ENCODE assay signal across 9 mouse cellular contexts in genomic region chr10:61534371-61535101, GRCm38 (mm10). TPM values are rescaled to one million over a fixed set of nuclear protein-coding genes. Genes with fewer than 3 reads are reported as not detected.
DNase-seq lines count a peak whose midpoint lies in the region; ATAC-seq lines count a peak whose summit lies in the region.
"Had no signal": no experiment of that assay in that cellular context is flagged by ENCODE, and none has a peak within 500 bp of the region (broad histone marks: within the 10 kb centered on the region; RNA-seq: fewer than 3 reads in every experiment).

No protein-coding gene starts in this region.

- H3K9ac ChIP-seq in liver, embryonic 15.5 days: no peak overlapping the region
- H3K9ac ChIP-seq in neural tube, embryonic 14.5 days (replicated peaks; ENCODE audit: low read depth, low read length): peak overlapping the region; percentile 16; the same call in 1 of the 2 replicates

- H3K27me3 ChIP-seq in hindbrain, embryonic 10.5 days (ENCODE audit: insufficient read depth, poor library complexity, severe bottlenecking): no peaks in the 10 kb centered on the region
- no peaks in the 10 kb centered on the region for H3K27me3 ChIP-seq in liver, embryonic 15.5 days
- H3K27me3 ChIP-seq in neural tube, embryonic 14.5 days (ENCODE audit: control insufficient read depth, insufficient read depth, low read length): no peaks in the 10 kb centered on the region

- H3K4me1 ChIP-seq in hindbrain, embryonic 10.5 days (replicated peaks): peaks cover 60% of the 10 kb centered on the region
- H3K4me1 ChIP-seq in liver, embryonic 15.5 days (replicated peaks): peaks cover 42% of the 10 kb centered on the region
- H3K4me1 ChIP-seq in neural tube, embryonic 14.5 days (ENCODE audit: control insufficient read depth, insufficient read depth, low read length): peaks cover 37% of the 10 kb centered on the region

- H3K4me2 ChIP-seq in liver, embryonic 15.5 days: peak overlapping the region; percentile 33
- no peak overlapping the region; the same call in 1 of the 2 replicates for H3K4me2 ChIP-seq in neural tube, embryonic 14.5 days (ENCODE audit: low read depth, low read length)

- no peak overlapping the region for H3K4me3 ChIP-seq in hindbrain, embryonic 10.5 days
- H3K4me3 ChIP-seq in liver, embryonic 15.5 days (replicated peaks): no peak overlapping the region
- no peak overlapping the region for H3K4me3 ChIP-seq in neural tube, embryonic 14.5 days (ENCODE audit: low read depth, low read length)
- H3K4me3 ChIP-seq: erythroblast, embryonic 14.5 days had no signal

- peak; percentile 84 for ATAC-seq in liver, embryonic 15.5 days (ENCODE audit: insufficient read depth)
- ATAC-seq in neural tube, embryonic 14.5 days (ENCODE audit: low read depth): peak; percentile 58

- H3K27ac ChIP-seq in hindbrain, embryonic 10.5 days: peak overlapping the region; percentile 96
- no peak overlapping the region for H3K27ac ChIP-seq in liver, embryonic 15.5 days (replicated peaks)
- H3K27ac ChIP-seq in neural tube, embryonic 14.5 days (ENCODE audit: low read depth, low read length): peak overlapping the region; percentile 76

- peak; percentile 32 to 38 for DNase-seq in cerebellum, adult 18-20 months
- DNase-seq in cerebellum, adult 8-10 months: no peak
- peak; percentile 37 for DNase-seq in embryo, embryonic 10 days (ENCODE audit: low spot score)
- DNase-seq in hindbrain, embryonic 10.5 days (ENCODE audit: low spot score): peak; percentile 74
- no peak for DNase-seq in layer of hippocampus, postnatal 36 days
- no peak for DNase-seq in gastrocnemius, postnatal 25 days

- H3K36me3 ChIP-seq in hindbrain, embryonic 10.5 days: no peaks in the 10 kb centered on the region
- H3K36me3 ChIP-seq in liver, embryonic 15.5 days (replicated peaks): no peaks in the 10 kb centered on the region
- H3K36me3 ChIP-seq in neural tube, embryonic 14.5 days (ENCODE audit: control insufficient read depth, insufficient read depth, low read length): no peaks in the 10 kb centered on the region

- no peaks in the 10 kb centered on the region for H3K9me3 ChIP-seq in hindbrain, embryonic 10.5 days
- no peaks in the 10 kb centered on the region for H3K9me3 ChIP-seq in liver, embryonic 15.5 days (replicated peaks)
- H3K9me3 ChIP-seq in neural tube, embryonic 14.5 days (ENCODE audit: control insufficient read depth, low read length): no peaks in the 10 kb centered on the region

- WGBS in hindbrain, embryonic 10.5 days: 53% methylated on average over 3 of the region's 3 CpGs
- WGBS in liver, embryonic 15.5 days (ENCODE audit: insufficient replicate concordance): 72% methylated on average over 3 of the region's 3 CpGs
- WGBS in neural tube, embryonic 14.5 days: 30% methylated on average over 3 of the region's 3 CpGs

RNA-seq across cellular contexts. Expression of gene Lrrc20, which starts 58.9 kb away (rescaled TPM):
- 9.8 and 13.5 TPM in 2 replicates for polyA plus RNA-seq in hindbrain, embryonic 10.5 days (2016; fragmentation: Nextera tagmentation; extraction: Ambion mirVana)
- 5.8 and 6.1 TPM in 2 replicates for polyA plus RNA-seq in liver, embryonic 15.5 days (2015; fragmentation: Nextera tagmentation; extraction: Ambion mirVana)
- polyA plus RNA-seq in neural tube, embryonic 14.5 days (2014; fragmentation: Nextera tagmentation; extraction: Ambion mirVana): 14.8 and 15.4 TPM in 2 replicates
- total RNA-seq in layer of hippocampus, postnatal 36 days (2021): 10 to 100 TPM; 21.2 to 24.1 TPM
- 100 to 1,000 TPM; 114 to 132 TPM for total RNA-seq in gastrocnemius, postnatal 25 days (2021)

Comparison
In these comparisons a context has a peak if more than half of its experiments do, and no peak if none do; other contexts are left out.
1. DNase-seq: peak in cerebellum, adult 18-20 months (2 of 2), embryo, embryonic 10 days (single experiment) and hindbrain, embryonic 10.5 days (single experiment); none in cerebellum, adult 8-10 months (single experiment), layer of hippocampus, postnatal 36 days (0 of 2) and gastrocnemius, postnatal 25 days (single experiment).